Mouse (Mus musculus): ENCODE results near the gene Dus3l. TPM values are rescaled to one million over a fixed set of nuclear protein-coding genes. Genes with fewer than 3 reads are reported as not detected.
A peak's percentile ranks its signal among the peaks of the same experiment; 100 is the strongest.

Dus3l gene
- polyA plus RNA-seq, 1 experiment, result 145 TPM

- DNase-seq (ENCODE audit: extremely low spot score in 1 of 2, low spot score in 1 of 2), result no peak
Observed at GRCm38 (mm10) chr17:56753452-56753851, 11.1 kb upstream of the Dus3l start.

GRCm38 (mm10) chr17:56754271-56755185 is 10.0 kb upstream of the Dus3l start:
- no peak for DNase-seq (ENCODE audit: extremely low spot score in 1 of 2, low spot score in 1 of 2)

- DNase-seq (ENCODE audit: extremely low spot score in 1 of 2, low spot score in 1 of 2), result no peak
Observed at GRCm38 (mm10) chr17:56756703-56757399, 7.7 kb upstream of the Dus3l start.

DNA sequence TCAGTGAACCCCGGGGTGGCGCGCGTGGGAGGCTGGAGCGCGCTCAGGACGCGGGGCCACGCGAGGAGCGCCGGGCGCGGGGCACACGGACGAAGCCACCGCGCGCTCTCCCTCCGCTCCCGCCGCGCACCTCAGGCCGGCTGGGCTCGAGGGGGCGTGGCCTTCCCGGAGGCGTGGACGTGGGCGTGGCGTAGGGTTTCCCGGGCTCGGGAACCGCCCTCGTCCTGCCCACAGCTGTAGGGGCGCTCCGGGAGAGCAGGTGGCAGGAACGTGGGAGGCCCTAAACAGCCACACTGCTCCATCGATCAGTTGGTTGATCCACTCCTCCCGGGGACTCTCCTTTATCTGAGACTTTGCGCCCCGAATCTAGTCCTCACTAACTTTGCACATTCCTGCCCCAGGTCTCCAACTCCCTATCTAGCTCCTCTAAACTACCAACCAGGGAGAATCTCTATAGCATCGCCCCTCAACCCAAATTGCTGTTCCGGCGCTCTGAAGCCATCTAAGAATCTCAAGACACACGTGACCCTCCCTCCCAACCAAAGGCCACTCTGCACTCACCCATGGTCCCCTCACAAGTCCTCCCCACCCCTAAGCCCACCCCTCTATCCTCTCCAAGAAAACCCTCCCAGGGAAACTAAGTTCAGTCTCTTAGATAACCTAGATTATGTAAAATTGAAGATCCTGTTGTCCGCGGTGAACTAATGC is 7.0 kb upstream of the Dus3l start, which contains the start of gene Nrtn:
Gene Nrtn (minus strand): TSS at position 115 of the 708 bp plus-strand sequence.
- peak in 1 of 2 experiments; percentile 70 for DNase-seq (ENCODE audit: extremely low spot score in 1 of 2, low spot score in 1 of 2)

DNA sequence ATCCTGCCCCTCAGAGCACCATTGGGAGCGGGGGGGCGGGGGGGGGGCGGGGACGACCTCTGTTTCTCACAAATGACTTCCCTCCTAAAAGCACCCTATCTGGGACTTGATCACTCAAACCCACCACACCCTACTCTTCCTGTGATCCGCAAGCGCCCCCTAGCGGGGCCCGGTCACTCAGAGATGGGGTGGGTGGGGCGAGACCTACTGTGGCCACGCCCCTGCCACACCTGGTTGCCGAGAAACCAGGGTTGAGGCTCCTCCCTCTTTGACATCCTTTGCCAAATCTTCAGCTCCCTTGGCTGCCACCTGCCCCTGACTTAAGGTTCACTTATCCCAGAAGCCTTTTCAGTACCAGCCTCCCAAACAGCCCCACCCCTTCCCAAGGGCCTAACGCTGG is 6.4 kb upstream of the Dus3l start:
- peak in 1 of 2 experiments; percentile 80 for DNase-seq (ENCODE audit: extremely low spot score in 1 of 2, low spot score in 1 of 2)

- DNase-seq (ENCODE audit: extremely low spot score in 1 of 2, low spot score in 1 of 2), result no peak
Observed at GRCm38 (mm10) chr17:56759261-56759660, 5.3 kb upstream of the Dus3l start.

DNA sequence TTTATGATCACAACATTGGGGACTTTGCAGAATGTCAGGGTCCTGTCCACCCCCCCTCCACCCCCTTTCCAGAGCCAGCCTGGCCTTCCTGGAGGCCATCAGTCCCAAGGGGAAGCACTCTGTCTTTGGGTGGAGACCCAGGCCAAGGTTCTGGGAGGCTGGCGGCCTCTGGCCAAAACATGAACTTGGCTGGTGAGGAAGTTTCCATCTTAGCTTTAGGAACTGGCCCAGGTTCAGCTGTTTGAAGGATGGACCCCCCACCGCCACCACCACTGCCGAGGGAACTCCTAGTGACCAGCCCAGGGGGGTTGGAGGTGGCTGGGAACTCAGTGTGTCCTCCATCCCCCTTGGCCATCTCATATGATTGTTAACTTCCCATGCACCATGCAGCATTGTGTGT is 3.5 kb upstream of the Dus3l start:
- DNase-seq (ENCODE audit: extremely low spot score in 1 of 2, low spot score in 1 of 2), result no peak

- DNase-seq (ENCODE audit: extremely low spot score in 1 of 2, low spot score in 1 of 2), result peak in 1 of 2 experiments; percentile 89
Observed at GRCm38 (mm10) chr17:56761991-56762410, 2.6 kb upstream of the Dus3l start.

DNA sequence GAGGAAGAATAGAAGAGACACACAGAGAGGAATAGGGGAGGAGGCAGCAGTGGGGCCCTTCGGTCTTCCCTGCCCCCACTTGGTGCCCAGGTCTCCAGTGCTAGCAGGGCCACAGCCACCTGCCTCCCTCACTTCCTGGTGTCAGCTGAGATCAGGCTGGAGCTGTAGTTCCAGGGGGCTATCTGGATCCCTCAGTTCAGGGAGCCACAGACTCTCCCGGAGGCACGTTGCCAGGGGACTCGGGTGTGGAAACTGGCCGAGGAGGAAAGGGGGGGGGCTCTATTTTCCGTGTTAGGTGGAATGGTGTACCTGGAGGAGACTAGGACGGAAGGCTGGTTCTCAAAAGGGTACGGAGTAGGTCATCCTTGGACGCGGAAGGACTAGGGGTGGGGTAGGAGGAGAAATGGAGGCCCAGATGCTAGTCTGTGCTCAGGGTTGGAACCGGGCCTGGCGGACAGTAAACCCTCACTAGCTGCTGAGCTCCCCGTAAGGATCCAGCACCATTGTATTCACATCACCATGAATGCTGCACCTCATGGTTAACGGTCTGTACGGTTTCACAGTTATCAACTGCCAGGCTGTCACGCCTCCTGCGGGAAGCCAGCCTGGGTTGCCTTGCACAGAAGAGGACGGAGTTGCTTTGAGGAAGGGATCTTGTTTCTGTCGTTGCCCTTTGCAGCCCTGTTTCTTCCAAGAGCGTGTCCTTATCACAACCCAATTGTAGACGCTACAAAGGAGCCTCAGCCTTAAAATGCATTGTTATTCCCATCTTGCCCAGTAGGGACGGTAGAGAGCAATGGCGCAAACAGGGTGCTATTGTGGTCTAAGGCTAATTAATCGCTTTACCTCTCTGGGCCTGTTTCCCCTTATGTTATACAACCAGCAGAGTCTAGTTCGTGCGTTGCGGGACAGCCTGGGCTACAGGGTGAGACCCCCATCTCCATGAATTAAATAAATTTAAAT is 1.5 kb upstream of the Dus3l start:
- DNase-seq (ENCODE audit: extremely low spot score in 1 of 2, low spot score in 1 of 2), result peak in 1 of 2 experiments; percentile 87

DNA sequence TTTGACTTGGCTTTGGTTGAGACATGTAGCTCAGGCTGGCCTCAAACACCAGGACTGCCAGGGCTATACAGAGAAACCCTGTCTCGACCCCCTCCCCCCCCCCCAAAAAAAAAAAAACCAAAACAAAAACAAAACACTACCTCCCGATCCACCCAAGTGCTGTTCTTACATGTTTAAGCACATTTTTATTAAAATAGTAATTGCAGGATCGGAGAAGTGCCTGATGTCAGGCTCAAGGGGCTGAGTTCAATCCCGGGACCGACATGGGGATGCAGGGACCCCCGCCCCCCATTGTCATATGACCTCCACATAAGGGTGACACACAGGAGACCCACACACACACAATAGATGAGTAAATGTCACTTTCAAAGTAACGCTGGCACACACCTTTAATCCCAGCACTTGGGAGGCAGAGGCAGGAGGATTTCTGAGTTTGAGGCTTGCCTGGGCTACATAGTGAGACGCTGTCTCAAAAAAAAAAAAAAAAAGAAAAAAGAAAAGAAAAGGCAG is 761 bp upstream of the Dus3l start:
- no peak for DNase-seq (ENCODE audit: extremely low spot score in 1 of 2, low spot score in 1 of 2)

- DNase-seq (ENCODE audit: extremely low spot score in 1 of 2, low spot score in 1 of 2), result no peak
Observed at GRCm38 (mm10) chr17:56765431-56765830, 874 bp downstream of the Dus3l start.

GRCm38 (mm10) chr17:56766631-56767405 is 2.3 kb downstream of the Dus3l start:
- DNase-seq (ENCODE audit: extremely low spot score in 1 of 2, low spot score in 1 of 2), result no peak

- DNase-seq (ENCODE audit: extremely low spot score in 1 of 2, low spot score in 1 of 2), result no peak
Observed at GRCm38 (mm10) chr17:56767531-56768135, 3.1 kb downstream of the Dus3l start.

GRCm38 (mm10) chr17:56768941-56769340 is 4.4 kb downstream of the Dus3l start:
- DNase-seq (ENCODE audit: extremely low spot score in 1 of 2, low spot score in 1 of 2), result no peak

- no peak for DNase-seq (ENCODE audit: extremely low spot score in 1 of 2, low spot score in 1 of 2)
Observed at GRCm38 (mm10) chr17:56769950-56770349, 5.4 kb downstream of the Dus3l start, which contains the start of gene Prr22. Gene Prr22, plus strand, starts transcription at chr17:56770250.

DNA sequence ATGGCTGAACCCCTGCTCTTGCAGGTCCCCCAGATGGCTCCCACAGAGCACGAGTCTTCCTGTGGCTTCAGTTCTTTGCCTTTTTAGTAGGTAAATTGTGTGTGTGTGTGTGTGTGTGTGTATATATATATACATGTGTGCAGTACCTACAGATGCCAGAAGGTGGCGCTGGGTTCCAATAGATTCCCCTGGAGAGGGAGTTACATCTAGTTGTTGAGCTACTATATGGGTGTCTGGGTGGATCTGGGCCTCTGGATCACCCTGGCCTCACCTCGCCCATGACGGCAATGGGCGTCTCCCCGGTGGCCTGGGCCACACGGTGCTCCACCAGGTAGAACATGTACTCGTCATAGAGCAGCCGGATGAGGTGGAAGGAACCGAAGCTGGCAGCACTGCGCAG is 13.0 kb downstream of the Dus3l start:
- no peak for DNase-seq (ENCODE audit: extremely low spot score in 1 of 2, low spot score in 1 of 2)

- no peak for DNase-seq (ENCODE audit: extremely low spot score in 1 of 2, low spot score in 1 of 2)
Observed at GRCm38 (mm10) chr17:56778779-56779362, 14.3 kb downstream of the Dus3l start.
